Mouse (Mus musculus) heart, postnatal 14 days (tissue): ENCODE data around the gene Vps37c. TPM values are rescaled to one million over a fixed set of nuclear protein-coding genes. Genes with fewer than 3 reads are reported as not detected.
A peak's percentile ranks its signal among the peaks of the same experiment; 100 is the strongest.

Source experiments
- DNase-seq, 2 experiments: peaks; one replicate each; pipeline ENCODE4 v3.0.0; 2021 to 2022
- intact Hi-C: fragments of 180-260 bp; cut with DNase I; formaldehyde crosslinking; loops from one replicate; pipeline ENCODE4 v1.15.1; 2025
- total RNA-seq, 2 experiments: library from RNA; stranded (reverse); gene quantifications; 2 replicates each; pipeline ENCODE4 v1.2.3; 2021

The Vps37c gene
- total RNA-seq, 2 experiments from 2014 or later, result 18.6 to 20.0 TPM

DNA sequence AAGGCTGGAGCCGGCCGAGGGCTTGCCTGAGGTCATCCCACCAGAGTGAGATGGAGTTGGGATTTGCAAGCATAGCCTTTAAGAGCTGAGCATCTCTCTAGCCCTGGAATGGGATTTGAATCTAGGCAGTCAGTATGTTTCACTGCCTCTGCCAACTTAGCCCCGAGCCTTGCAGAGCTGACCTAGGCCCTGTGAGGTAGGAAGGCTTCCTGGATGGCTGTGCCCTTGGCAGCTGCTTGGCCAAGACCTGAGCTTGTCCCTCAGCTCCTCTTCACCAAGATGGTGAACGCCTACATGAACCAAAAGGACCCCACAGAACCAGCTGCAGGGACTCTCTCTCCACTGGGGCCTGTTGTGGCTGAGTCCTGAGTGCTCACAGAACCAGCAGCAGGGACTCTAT is 22.2 kb downstream of the Vps37c start:
- no peak for DNase-seq
- intact Hi-C loops, result no loop called here

DNA sequence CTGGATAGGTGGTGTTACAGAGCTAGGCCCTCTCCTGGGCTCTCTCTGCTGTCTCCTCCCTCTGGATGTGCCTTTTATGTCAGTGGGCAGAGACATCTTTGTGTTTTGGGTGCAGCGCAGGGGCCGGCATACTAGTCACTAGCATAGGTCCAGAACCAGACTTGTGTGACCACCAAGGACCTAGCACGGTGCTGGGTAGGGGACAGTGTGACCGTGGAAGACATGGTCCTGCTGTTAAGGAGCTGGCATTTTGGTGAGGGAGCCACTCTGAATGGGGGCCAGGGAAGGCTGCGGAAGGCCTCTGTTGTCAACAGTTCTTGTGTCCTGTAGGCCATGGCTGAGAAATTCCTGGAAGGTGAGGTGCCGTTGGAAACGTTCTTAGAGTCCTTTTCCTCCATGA is 23.7 kb downstream of the Vps37c start:
- no peak for DNase-seq
- intact Hi-C loops, result no loop called here

DNA sequence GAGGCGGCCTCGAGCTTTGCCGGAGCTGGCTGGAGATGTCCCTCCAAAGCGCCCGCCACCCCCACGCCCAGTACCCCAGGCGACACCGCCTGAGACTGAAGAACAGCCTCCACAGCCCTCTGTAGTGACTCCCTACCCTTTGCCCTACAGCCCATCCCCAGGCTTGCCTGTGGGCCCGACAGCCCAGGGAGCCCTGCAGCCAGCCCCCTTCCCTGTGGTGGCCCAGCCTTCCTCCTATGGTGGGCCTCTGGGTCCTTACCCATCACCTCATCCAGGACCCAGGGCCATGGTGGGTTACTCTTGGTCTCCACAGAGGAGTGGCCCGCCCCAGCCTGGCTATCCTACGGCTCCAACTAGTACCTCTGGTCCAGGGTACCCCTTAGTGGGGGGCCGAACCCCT is 24.1 kb downstream of the Vps37c start:
- intact Hi-C loops, result no loop called here
- no peak for DNase-seq

DNA sequence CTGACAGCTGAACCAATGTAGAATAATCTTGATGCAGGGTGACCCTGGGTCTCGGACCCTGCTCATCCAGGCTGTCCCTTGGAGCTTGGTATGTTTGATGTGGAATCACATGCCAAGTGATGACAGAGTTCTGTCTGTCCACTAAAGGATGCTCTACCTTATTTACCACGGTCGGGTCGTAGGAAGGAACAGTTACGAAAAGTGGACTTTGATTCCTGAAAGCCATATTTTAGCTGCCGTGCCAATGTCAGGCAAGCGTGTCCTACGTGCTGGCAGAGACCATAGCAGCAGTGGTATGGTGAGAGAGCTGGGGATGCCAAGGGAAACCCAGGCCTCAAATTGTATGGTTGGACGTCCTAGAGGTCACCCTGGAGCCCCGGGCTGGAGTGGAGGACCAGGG is 25.0 kb downstream of the Vps37c start:
- intact Hi-C loops, result no loop called here

DNA sequence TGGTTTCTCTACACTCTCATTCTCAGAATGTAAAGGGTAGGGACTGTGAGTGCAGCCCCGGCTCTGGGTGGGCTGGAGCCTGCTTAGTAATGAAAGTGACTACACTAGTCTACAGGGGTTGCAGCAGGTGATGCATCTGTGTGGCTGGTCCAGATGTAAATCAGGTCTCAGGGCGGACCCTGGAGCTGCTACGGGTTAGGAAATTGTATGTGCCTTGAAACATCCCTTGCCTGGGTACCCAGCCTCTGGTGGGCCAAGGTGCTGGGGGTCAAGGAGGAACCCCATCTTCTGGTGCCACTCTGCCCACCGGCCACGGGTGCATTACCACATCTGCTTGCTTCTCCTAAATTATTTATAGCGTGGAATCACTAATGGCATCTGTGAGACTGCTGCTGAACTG is 25.6 kb downstream of the Vps37c start:
- no peak for DNase-seq
- intact Hi-C loops, result loop anchor here (2.0 kb wide), 1 partner anchor 117 kb away; the partner anchor contains the start of gene Cd6

More for the DNA sequence above, 25.0 kb downstream of the Vps37c start:
- DNase-seq, result no peak

DNA sequence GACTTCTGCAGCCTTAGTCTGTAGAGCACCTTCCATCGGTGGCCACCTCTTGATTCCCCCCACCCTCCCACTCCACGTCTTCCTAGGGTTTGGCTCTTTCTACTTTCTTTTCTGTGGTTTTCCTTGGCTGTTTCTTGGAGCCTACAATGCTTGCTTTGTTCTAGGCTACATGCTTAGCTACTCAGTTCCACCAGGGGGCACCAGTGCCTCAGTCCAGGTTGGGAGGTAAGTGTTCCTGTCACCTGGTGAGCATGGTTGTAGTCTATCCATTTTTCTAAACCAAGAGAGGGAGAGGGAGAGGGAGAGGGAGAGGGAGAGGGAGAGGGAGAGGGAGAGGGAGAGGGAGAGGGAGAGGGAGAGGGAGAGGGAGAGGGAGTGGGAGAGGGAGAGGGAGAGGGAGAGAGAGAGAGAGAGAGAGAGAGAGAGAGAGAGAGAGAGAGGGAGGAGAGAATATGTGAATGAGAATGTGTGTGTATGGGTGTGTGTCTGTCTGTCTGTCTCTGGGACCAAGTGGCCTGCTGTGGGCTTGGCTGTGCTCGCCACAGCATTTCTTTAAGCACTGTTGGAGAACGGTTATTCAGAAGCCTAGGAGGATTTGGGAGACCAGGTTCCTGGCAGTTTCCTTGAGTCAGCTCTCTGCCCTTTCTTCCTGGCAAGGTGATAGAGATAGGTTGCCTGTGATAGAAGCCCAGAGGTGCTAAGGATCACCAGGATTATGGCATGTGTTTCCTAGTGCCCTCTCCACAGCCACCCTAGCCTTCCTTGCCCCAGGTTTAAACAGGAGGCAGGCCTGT is 26.3 kb downstream of the Vps37c start:
- intact Hi-C loops, result loop anchor here (2.0 kb wide), 1 partner anchor 116 kb away; the partner anchor contains the start of gene Cd6
- peak; percentile 79 to 84 for DNase-seq

DNA sequence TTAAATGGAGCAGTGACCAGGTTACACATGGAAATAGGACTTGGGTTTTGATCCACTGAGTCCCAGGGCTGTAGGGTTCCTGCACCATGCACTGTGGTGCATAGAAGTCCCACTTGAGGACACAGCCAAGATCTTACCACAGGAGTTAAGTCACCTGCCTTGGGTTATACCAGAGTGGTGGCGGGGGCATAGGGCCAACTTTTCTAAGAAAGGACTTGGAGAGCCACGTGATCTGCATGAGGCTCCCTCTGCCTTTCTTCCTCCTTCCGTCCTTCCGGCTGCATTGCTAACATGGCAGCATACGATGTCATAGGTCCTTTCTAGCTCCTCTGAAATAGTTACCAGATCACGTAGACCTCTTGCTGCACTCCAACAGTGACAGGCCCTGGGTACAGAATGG is 26.9 kb downstream of the Vps37c start:
- intact Hi-C loops, result loop anchor here (2.0 kb wide), 1 partner anchor 115 kb away; the partner anchor contains the start of gene Cd6
- DNase-seq, result no peak

DNA sequence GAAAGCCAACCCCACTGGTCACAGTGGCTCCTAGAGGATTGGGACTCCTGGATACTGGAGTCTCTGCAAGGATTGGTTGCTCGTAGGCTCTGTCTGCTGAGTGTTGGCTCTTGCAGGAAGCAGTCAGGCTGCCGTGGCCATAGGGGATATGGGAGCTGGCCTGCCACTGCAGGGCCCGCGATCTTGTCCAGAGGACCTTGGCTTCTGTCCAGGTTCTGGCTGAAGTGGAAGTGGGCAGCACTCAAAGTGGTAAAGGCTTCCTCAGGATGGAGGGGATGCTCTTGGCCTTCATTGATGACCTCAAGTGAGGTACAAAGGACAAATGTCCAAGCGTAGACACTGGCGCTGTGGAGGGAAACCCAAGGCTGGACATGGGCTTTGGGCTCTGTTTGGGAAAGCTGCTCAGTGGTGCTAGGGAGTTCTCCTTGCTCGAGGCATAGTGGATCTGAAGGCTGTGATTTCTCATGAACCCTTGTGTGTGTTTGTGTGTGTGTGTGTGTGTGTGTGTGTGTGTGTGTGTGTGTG is 29.8 kb downstream of the Vps37c start:
- peak; percentile 34 to 54 for DNase-seq
- intact Hi-C loops, result no loop called here

DNA sequence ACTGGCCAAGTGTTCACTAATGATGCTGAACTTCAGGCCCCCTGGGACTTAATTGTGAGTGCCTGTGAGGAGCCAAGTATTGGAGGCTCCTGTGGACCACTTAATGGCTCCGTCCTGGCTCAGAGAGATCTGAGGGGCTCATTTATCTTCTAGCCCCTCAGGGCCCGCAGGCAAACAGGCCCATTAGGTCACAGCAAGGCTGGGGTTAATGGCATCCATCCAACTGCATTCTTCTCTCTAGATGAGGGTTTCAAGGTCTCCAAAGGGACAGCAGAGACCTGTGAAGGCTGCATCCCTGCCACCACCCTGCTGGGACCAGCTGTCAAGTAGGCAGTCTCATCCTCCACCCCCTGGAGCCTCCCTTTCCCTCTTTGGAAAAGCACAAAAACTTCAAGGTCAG is 31.2 kb downstream of the Vps37c start:
- intact Hi-C loops, result loop anchor here (1.0 kb wide), 1 partner anchor 153 kb away; no protein-coding TSS in a partner anchor
- DNase-seq, result no peak

DNA sequence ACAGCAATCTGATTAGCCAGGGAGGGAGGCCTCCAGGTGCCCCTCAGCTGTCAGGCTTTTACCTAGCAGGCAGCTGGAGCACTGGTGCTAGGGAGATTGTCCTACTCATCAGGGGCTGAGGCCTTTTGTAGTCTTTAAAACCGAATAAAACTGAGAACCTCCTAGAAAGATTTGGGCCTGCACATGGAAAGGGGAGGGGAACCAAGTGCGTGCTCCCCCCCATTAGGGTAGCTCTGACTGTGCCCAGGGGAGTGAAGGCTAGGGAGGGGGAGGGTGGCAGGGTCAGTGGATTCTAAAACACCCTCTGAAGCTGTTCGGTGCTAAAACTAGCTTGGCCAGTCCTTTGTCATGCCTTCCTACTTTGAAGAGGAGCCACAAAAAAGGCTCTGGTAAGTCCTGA is 32.0 kb downstream of the Vps37c start:
- intact Hi-C loops, result no loop called here

DNA sequence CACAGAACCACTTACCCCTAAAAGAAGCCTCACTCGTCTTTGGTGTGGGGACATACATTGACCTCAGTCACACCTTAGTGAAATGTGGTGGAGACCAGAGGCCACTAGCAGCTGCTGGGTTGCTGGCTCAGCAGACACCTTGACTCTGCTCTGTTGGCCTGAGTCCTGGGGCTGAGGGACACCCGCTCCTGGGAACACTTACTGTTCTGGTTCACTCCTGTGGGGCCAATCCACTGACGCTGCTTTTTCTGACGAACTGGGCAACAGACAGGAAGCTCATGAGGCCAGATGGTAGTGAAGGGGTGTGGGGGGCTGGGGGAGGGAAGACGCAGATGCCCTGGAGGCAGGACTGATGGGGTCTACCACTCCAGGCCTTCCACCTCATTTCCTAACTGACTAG is 32.5 kb downstream of the Vps37c start:
- DNase-seq, result no peak
- intact Hi-C loops, result no loop called here

More for the DNA sequence above, 32.0 kb downstream of the Vps37c start:
- DNase-seq, result no peak

DNA sequence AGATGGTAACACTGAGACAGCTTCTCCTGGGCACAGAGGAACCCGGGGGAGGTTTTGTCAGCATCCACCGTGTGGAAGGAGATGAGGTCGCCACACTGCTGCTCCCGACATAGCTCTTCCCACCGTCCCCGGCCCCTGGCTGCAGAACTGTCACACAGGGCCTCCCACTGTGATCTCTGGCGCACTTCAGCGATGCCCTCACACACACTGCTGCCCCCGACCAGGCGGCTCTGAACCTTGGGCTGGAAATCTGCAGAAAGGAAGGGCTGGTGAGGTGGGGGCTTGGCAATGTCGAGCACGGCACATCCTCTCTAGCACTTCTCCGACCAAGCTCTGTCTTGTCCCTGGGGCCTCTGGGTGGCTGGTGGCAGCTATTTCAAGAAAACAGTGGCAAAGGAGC is 34.5 kb downstream of the Vps37c start:
- intact Hi-C loops, result no loop called here
- no peak for DNase-seq

DNA sequence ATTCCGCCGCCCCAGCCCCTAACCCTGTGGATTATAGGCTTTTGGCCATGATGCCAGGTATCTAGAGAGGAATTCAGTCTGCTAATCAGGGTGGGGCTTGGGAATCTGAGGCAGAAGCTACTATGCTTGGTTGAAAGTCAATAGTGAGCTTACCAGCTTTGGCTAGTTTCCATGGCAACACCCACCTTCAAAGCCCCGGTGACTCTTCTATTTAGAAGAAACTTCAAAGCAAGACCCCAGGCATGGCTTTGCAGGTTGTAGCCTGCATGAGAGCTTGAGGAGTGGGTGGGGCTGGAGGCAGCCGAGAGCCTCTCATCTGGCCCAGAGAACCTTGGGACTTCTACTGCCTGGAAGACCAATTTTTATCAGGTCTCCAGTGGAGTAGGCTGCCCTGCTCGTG is 35.1 kb downstream of the Vps37c start:
- intact Hi-C loops, result no loop called here
- DNase-seq, result no peak

DNA sequence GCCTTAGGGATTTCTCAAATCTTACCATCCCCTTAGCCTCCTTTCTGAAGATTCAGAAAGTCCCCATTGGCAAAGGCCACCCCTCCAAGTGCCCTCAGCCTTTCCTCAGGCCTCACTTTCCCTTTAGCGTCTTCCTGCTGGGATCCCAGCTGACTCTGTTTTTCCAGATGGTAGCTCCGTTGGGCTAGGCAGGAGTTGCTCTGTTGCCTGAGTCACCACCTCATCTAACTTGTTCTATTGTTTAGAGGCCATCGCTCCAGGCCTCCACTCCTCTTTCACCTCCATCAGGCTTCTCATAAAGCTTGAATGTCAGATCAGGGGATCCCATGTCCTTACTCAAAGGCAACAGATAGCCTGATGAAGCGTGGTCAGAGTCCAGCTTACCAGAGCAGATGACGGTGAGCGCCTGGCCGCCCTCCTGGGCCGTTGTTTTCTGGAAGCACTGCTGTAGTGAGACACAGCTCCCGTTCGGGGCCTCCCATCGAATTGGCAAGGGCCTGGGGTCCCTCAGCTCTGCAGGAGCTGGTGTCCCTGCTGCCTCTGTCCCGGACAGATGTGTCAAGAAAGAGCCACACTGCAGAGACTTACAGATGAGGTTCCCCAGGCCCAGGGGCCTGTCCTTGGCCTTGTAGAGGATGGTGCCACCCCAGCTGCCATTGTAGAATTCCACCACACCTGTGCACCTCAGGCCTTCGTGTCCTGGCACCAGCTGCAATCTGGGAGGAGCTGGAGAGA is 36.3 kb downstream of the Vps37c start:
- DNase-seq, result no peak
- intact Hi-C loops, result no loop called here

DNA sequence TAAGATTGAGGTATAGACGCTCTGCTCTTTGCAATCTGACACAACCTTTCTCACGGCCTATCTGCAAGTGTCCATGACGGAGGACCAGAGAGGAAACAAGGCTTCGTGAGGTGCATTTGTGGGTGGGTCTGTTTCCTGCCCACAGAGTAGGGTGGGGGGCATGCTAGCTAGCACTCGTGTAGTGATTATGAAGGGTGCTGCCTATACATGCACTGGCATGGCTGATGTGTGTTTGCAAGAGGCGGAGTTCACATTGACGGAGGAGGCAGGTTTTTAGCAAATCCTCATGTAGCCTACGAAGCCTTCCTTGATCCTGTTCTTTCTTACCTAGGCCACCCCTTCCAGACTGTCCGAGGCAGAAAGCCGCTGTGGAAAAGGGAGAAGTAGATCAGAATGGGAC is 41.4 kb downstream of the Vps37c start:
- intact Hi-C loops, result no loop called here
- no peak for DNase-seq

DNA sequence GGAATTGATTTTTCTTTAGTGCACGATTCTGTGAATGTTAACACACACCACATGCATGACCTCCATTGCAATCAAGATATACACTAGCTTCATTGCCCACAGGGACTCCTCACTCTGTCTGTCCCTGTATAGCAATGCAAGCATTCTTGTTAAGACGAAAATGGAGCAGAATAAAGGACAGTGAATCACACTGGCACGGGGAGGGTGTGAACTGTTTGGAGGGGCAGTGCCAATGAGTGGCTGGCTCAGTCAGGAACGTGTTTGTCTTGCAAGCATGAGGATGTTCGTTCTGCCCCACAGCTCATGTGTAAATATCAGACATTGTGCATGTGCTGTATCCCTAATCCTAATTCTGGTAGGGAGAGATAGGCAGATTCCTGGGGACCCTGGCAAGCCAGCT is 41.9 kb downstream of the Vps37c start:
- no peak for DNase-seq
- intact Hi-C loops, result no loop called here

DNA sequence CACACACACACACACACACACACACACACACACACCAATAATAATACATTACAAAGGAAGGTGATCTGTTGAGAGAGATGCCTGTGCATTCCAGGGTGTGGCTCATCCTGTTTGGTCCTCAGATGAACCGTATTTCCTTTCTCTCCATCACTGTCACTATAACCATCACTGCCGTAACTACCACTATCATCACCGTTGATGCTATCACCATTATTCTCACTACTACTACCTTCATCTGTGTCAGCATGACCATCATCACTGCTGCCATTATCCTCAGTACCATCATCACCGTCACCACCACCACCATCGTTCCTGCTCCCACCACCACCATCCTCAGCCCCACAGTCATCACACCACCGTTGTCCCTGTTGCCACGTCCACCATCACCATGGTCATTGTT is 43.4 kb downstream of the Vps37c start:
- DNase-seq, result no peak
- intact Hi-C loops, result no loop called here

DNA sequence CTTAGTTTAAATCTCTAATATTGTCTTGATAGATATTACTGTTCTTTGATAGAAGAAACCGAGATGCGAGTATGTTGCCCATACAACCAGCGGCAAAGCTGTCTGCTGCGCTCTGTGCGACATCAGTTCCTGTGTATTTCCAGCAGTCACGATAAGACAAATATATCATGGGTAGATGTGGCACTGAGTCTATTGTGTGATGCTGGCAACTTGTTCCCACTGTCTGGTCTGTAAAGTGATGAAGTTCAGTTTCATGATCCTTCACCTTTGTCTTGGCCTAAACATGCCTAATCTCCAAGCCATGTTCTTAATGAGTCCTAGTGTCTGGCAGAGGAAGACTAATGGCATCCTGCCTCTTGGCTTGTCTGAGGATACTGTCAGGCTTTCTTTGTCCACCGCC is 44.2 kb downstream of the Vps37c start:
- intact Hi-C loops, result no loop called here
- DNase-seq, result no peak

DNA sequence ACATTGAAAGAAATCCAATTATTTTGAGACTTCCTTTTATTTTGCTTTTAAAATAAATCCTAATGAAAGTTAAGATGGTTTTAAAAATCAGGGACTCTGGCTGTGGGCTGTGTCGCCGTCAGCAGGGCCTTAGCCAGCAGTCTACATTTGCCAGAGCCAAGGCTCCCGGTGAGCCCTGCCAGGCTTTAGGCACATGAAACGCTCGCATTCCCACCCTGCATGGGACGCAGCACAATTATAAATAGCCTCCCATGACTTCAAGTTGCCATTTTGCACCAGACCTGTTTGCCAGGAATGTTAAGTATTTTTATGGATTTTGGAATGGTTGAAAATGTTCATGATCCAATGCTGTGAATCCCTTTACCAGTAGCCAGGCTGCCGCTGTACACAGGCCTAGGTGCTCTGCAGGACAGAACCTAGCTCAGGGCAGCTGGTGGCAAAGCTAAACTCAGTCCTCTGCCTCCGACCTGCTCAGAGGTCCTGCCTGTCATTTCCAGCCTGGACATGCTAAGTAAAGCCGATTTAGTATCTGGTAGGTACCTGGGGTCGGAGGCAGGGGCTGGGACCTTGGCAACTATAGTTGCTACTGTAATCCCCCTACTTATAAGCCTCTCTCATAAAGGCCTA is 45.1 kb downstream of the Vps37c start:
- peak in 1 of 2 experiments; percentile 48 for DNase-seq
- intact Hi-C loops, result no loop called here

DNA sequence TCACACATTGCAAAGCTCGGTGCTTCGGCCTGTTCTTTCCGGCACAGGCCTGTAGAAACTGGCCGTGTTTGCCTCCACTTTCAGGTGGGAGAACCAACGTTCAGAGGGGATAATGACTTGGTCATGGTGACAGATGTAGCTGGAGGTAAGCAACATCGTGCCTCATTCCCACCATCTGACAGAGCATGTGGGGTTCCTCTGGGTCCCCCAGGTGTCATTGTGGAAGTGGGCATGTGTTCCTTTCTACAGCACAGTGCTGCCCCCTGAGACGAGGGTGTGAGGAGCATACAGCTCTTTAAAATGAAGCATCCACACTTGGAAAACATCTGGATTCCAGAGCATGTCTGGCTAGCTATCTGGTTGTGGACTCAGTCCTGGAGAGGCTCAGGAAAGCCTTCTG is 46.0 kb downstream of the Vps37c start:
- no peak for DNase-seq
- intact Hi-C loops, result no loop called here

DNA sequence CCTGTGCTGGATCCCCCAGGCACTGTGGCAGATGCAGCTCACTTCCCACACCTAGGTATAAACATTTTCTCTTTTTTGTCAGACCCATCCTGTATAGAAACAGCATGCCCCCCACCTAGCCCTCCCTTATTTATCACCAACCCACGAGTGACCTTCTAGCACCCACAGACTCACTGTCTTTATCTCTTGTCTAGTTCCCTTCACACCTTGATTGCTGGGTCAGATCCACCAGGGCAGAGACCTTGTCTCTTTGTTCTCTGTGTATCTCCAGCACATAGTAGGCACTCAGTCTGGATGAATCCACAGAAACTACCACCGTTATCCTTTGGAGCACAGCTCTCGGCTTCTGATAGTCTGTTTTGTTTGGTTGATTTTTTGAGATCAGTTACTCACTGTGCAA is 46.5 kb downstream of the Vps37c start:
- intact Hi-C loops, result no loop called here
- DNase-seq, result no peak
